In genomic region chr17:69969816-69970750, GRCm38 (mm10) we compare ENCODE assay signal across 9 mouse cellular contexts. TPM values are rescaled to one million over a fixed set of nuclear protein-coding genes. Genes with fewer than 3 reads are reported as not detected.
DNase-seq lines count a peak whose midpoint lies in the region; ATAC-seq and TF ChIP-seq lines count a peak whose summit lies in the region.
"Had no signal": no experiment of that assay in that cellular context is flagged by ENCODE, and none has a peak within 500 bp of the region (broad histone marks: within the 10 kb centered on the region; RNA-seq: fewer than 3 reads in every experiment).

No protein-coding gene starts in this region.

- H3K4me3 ChIP-seq in lung, postnatal 0 days (ENCODE audit: low read depth, low read length): peak overlapping the region; percentile 41; the same call in 1 of the 2 replicates
- peak overlapping the region; percentile 73 for H3K4me3 ChIP-seq in neural tube, embryonic 15.5 days (replicated peaks)

- TF ChIP-seq CTCF in lung, postnatal 0 days (IDR thresholded peaks at IDR 0.05): no peak

- intact Hi-C loops in left cerebral cortex, postnatal 4 days (cut with DNase I): loop anchor here (2.0 to 10.0 kb wide), 2 partner anchors 205 to 365 kb away; no protein-coding TSS in a partner anchor
- intact Hi-C loops in heart, postnatal 36 days (cut with DNase I): no loop called here

- H3K9ac ChIP-seq in lung, postnatal 0 days (replicated peaks; ENCODE audit: low read depth): no peak overlapping the region
- H3K9ac ChIP-seq in neural tube, embryonic 15.5 days (replicated peaks): peak overlapping the region; percentile 84

- peaks cover 14% of the 10 kb centered on the region; the same call in 1 of the 2 replicates for H3K27me3 ChIP-seq in lung, postnatal 0 days (replicated peaks; ENCODE audit: insufficient read depth, low read length)
- H3K27me3 ChIP-seq in neural tube, embryonic 15.5 days (replicated peaks): no peaks in the 10 kb centered on the region

- no peaks in the 10 kb centered on the region for H3K9me3 ChIP-seq in lung, postnatal 0 days (ENCODE audit: low read length)
- no peaks in the 10 kb centered on the region for H3K9me3 ChIP-seq in neural tube, embryonic 15.5 days (replicated peaks)

- no peak overlapping the region for H3K27ac ChIP-seq in lung, postnatal 0 days (ENCODE audit: low read length)
- H3K27ac ChIP-seq in neural tube, embryonic 15.5 days (replicated peaks): peak overlapping the region; percentile 95

- 1% methylated on average over 43 of the region's 43 CpGs for WGBS in lung, postnatal 0 days
- under 1% methylated on average over 43 of the region's 43 CpGs for WGBS in neural tube, embryonic 15.5 days

- H3K4me1 ChIP-seq in lung, postnatal 0 days (ENCODE audit: insufficient read depth, low read depth, low read length): no peaks in the 10 kb centered on the region
- peaks cover 17% of the 10 kb centered on the region for H3K4me1 ChIP-seq in neural tube, embryonic 15.5 days

- no peaks in the 10 kb centered on the region for H3K36me3 ChIP-seq in lung, postnatal 0 days (ENCODE audit: insufficient read depth, low read length)
- H3K36me3 ChIP-seq in neural tube, embryonic 15.5 days: no peaks in the 10 kb centered on the region

- DNase-seq in lung, postnatal 0 days (ENCODE audit: low spot score): no peak
- no peak for DNase-seq in lung, adult 18-20 months
- peak; percentile 53 for DNase-seq in cerebellum, adult 8-10 months
- DNase-seq in frontal cortex, postnatal 14 days (ENCODE audit: low spot score in 2 of 2): peak; percentile 30 to 44
- DNase-seq in left cerebral cortex, postnatal 4 days: peak; percentile 53
- no peak for DNase-seq in urinary bladder, postnatal 25 days (ENCODE audit: low spot score)
- DNase-seq in heart, postnatal 36 days: no peak

- no peak for ATAC-seq in lung, postnatal 0 days
- ATAC-seq in neural tube, embryonic 15.5 days (ENCODE audit: low FRiP score): peak; percentile 63

- TF ChIP-seq EP300 in lung, postnatal 0 days (IDR thresholded peaks at IDR 0.05): no peak

- peak overlapping the region; percentile 67 for H3K4me2 ChIP-seq in lung, postnatal 0 days (replicated peaks; ENCODE audit: low read depth, low read length)
- peak overlapping the region; percentile 75 for H3K4me2 ChIP-seq in neural tube, embryonic 15.5 days

RNA-seq across cellular contexts. Expression of gene Dlgap1, which starts 1.2 kb away (rescaled TPM):
- 0.26 and 0.32 TPM in 2 replicates for polyA plus RNA-seq in lung, postnatal 0 days (2015; fragmentation: Nextera tagmentation; extraction: Ambion mirVana)
- total RNA-seq in left cerebral cortex, postnatal 4 days (2021): 100 to 1,000 TPM; 157 to 164 TPM
- 40.1 and 42.6 TPM in 2 replicates for polyA plus RNA-seq in neural tube, embryonic 15.5 days (2015; fragmentation: Nextera tagmentation; extraction: Ambion mirVana)
- under 1 TPM; 0.33 to 0.78 TPM for total RNA-seq in heart, postnatal 36 days (2021)
- total RNA-seq: neutrophil, adult 5-6 weeks had no signal

Comparison
In these comparisons a context has a peak if more than half of its experiments do, and no peak if none do; other contexts are left out.
1. DNase-seq: peak in cerebellum, adult 8-10 months (single experiment), frontal cortex, postnatal 14 days (2 of 2) and left cerebral cortex, postnatal 4 days (single experiment); none in lung, postnatal 0 days (single experiment), lung, adult 18-20 months (0 of 2), urinary bladder, postnatal 25 days (single experiment) and heart, postnatal 36 days (0 of 2).
2. RNA of gene Dlgap1, which starts 1.2 kb away (total RNA-seq): 157 to 164 TPM in left cerebral cortex, postnatal 4 days; 0.33 to 0.78 TPM in heart, postnatal 36 days; every median in the first group is over 10 times any median in the second.